Mouse (Mus musculus): Measurements from ENCODE around the gene Wdr81. TPM values are rescaled to one million over a fixed set of nuclear protein-coding genes. Genes with fewer than 3 reads are reported as not detected.

The Wdr81 gene
- polyA plus RNA-seq, 1 experiment from 2014 or later, result 5.7 TPM

GRCm38 (mm10) chr11:75443711-75444110 is 10.8 kb downstream of the Wdr81 start:
- 0 out of 2 replicates have a peak overlapping the region, but pooled peaks have one; percentile 13 for H3K27ac ChIP-seq (replicated peaks)
- no peaks in the 10 kb centered on the region for H3K9me3 ChIP-seq (replicated peaks)
- DNase-seq (ENCODE audit: low spot score), result no peak
- H3K36me3 ChIP-seq, result peaks cover 34% of the 10 kb centered on the region
- H3K27me3 ChIP-seq (ENCODE audit: low read depth, poor library complexity, severe bottlenecking), result no peaks in the 10 kb centered on the region
- WGBS, result 44% methylated on average over 8 of the region's 8 CpGs
- no peak overlapping the region for H3K4me3 ChIP-seq
- peaks cover 13% of the 10 kb centered on the region for H3K4me1 ChIP-seq

DNA sequence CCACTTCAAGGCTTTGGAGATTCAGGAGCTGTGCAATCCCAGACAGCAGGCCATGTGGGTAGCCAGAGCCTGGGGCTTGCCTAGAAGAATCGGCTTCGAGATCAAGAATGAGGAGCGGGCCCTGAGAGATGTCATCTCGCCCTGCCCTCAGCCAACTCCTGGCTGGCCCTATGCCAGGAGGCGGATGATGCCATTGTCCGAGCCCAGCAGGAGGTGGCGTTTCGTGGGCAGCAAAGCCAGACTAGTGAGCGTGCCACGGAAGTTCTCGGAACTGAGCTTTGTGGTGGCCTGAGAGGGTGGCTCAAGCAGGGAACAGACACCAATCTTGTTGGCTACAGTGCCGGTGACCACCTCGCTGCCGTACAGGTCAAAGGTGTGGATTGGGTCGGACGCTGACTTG is 12.9 kb downstream of the Wdr81 start:
- Histone ChIP-seq H3K4me3 (no peak overlapping the region), H3K27me3 (ENCODE audit: low read depth, poor library complexity, severe bottlenecking) (no peaks in the 10 kb centered on the region), H3K36me3 (peaks cover 17% of the 10 kb centered on the region), H3K4me1 (peaks cover 13% of the 10 kb centered on the region), H3K27ac (replicated peaks) (no peak overlapping the region), H3K9me3 (replicated peaks) (no peaks in the 10 kb centered on the region)
- DNase-seq (ENCODE audit: low spot score), result no peak
- WGBS, result 88% methylated on average over 16 of the region's 16 CpGs

- Histone ChIP-seq H3K4me1 (peaks cover 13% of the 10 kb centered on the region), H3K36me3 (peaks cover 17% of the 10 kb centered on the region), H3K27me3 (ENCODE audit: low read depth, poor library complexity, severe bottlenecking) (no peaks in the 10 kb centered on the region), H3K27ac (replicated peaks) (no peak overlapping the region), H3K9me3 (replicated peaks) (no peaks in the 10 kb centered on the region), H3K4me3 (no peak overlapping the region)
- WGBS, result 88% methylated on average over 7 of the region's 7 CpGs
- DNase-seq (ENCODE audit: low spot score), result no peak
These were observed 13.5 kb downstream of the Wdr81 start for GRCm38 (mm10) chr11:75441034-75441433.

DNA sequence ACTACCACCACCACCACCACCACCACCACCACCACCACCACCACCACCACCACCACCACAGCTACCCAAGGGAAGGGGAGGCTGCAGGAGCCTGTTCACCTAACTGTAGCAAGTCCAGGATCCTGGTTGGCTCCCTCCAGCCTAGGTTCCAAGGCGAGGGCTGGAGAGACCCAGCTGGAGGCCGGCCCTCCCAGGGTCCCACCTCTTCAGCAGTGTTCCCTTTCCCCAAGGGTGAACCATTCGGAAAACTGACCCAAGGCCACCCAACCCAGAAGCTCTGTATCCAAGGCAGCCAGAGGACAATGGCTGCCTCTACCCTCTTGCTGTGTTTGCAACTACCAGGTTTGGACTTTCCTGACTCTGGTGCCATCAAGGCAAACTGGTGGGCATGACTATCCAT is 14.6 kb downstream of the Wdr81 start:
- H3K9me3 ChIP-seq (replicated peaks), result no peaks in the 10 kb centered on the region
- peaks cover 12% of the 10 kb centered on the region for H3K36me3 ChIP-seq
- WGBS, result 98% methylated on average over 3 of the region's 3 CpGs

DNA sequence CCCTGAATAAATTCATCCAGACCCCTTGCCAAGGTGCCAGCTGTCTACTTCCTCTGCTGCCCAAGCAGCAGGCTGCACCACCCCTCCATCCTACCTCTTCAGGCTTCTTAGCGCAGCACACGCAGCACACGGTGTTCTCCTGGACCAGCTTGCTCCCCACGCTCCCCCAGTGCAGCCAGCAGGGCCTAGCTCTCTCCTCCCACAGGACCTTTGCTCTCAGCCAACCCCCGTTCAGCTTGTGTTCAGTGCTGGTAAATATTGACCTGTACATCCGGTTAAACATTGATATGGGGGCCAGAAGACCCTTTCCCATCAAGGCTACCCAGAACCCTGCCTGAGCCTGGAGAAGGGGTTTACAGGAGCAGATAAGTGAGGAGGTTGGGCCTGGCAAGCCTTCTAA is 15.2 kb downstream of the Wdr81 start, which contains the start of gene Serpinf2:
Gene Serpinf2, minus strand, starts transcription at position 229 of the 400 bp plus-strand sequence.
- WGBS, result 90% methylated on average over 6 of the region's 6 CpGs
- Histone ChIP-seq H3K27ac (replicated peaks) (no peak within 1 kb of the TSS), H3K4me3 (no peak within 1 kb of the TSS), H3K27me3 (ENCODE audit: low read depth, poor library complexity, severe bottlenecking) (no peaks in the 10 kb centered on the region), H3K9me3 (replicated peaks) (peaks cover 3% of the 10 kb centered on the region), H3K36me3 (peaks cover 12% of the 10 kb centered on the region), H3K4me1 (peaks cover 11% of the 10 kb centered on the region)
- DNase-seq (ENCODE audit: low spot score), result no peak

More for the DNA sequence above, 14.6 kb downstream of the Wdr81 start:
- no peak overlapping the region for H3K4me3 ChIP-seq
- no peak overlapping the region for H3K27ac ChIP-seq (replicated peaks)
- DNase-seq (ENCODE audit: low spot score), result no peak
- H3K27me3 ChIP-seq (ENCODE audit: low read depth, poor library complexity, severe bottlenecking), result no peaks in the 10 kb centered on the region
- peaks cover 13% of the 10 kb centered on the region for H3K4me1 ChIP-seq

DNA sequence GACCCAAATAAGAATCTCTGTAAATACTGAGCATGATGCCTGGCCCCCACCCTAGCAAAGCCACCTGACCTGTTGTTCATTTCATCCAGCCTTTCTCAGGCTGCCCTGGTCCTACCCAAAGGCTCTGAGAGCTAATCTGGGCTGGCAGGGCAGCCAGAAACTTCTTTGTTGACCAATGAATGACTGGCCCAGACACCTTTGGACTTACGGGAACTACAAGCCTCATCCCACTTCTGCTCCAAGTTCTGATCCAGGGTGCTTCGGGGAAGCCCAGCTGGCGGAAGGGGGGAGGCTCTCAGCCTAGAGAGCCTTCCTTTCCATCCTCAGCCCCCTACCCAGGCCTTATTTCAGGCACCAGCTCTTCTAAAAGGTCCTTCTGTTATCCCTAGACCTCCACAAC is 15.7 kb downstream of the Wdr81 start:
- Histone ChIP-seq H3K27me3 (ENCODE audit: low read depth, poor library complexity, severe bottlenecking) (no peaks in the 10 kb centered on the region), H3K4me3 (no peak overlapping the region), H3K27ac (replicated peaks) (no peak overlapping the region), H3K9me3 (replicated peaks) (peaks cover 6% of the 10 kb centered on the region), H3K36me3 (peaks cover 12% of the 10 kb centered on the region), H3K4me1 (peaks cover 5% of the 10 kb centered on the region)
- WGBS, result 90% methylated on average over 3 of the region's 3 CpGs
- no peak for DNase-seq (ENCODE audit: low spot score)

DNA sequence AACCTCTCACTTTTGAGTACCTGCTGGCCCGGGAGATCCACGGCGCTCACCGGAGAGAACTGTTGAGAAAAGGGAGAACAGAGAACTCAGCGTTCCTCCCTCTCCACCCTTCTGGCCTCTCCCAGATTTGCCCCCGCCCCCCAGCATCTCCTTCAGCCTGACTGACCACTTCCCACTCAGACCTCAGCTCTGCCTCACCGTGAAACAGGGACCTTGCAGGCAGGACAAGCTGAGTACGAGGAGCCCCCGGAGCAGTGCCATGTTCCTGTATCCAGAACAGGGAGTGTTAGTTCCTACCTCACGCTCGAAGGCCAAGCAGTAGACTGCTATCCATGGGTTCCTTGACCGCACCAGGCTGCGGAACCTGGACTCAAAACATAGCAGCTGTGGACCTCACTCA is 16.3 kb downstream of the Wdr81 start:
- no peaks in the 10 kb centered on the region for H3K4me1 ChIP-seq
- H3K4me3 ChIP-seq, result no peak overlapping the region
- 87% methylated on average over 13 of the region's 13 CpGs for WGBS
- H3K27ac ChIP-seq (replicated peaks), result no peak overlapping the region
- H3K36me3 ChIP-seq, result peaks cover 12% of the 10 kb centered on the region
- H3K9me3 ChIP-seq (replicated peaks), result peaks cover 6% of the 10 kb centered on the region
- H3K27me3 ChIP-seq (ENCODE audit: low read depth, poor library complexity, severe bottlenecking), result no peaks in the 10 kb centered on the region
- DNase-seq (ENCODE audit: low spot score), result no peak

- H3K27me3 ChIP-seq (ENCODE audit: low read depth, poor library complexity, severe bottlenecking), result no peaks in the 10 kb centered on the region
- H3K9me3 ChIP-seq (replicated peaks), result peaks cover 6% of the 10 kb centered on the region
- no peaks in the 10 kb centered on the region for H3K36me3 ChIP-seq
- no peak for DNase-seq (ENCODE audit: low spot score)
- H3K27ac ChIP-seq (replicated peaks), result no peak overlapping the region
- no peaks in the 10 kb centered on the region for H3K4me1 ChIP-seq
- no peak overlapping the region for H3K4me3 ChIP-seq
- 89% methylated on average over 5 of the region's 5 CpGs for WGBS
These were observed 20.4 kb downstream of the Wdr81 start for GRCm38 (mm10) chr11:75434138-75434537.

GRCm38 (mm10) chr11:75431307-75431706 is 23.2 kb downstream of the Wdr81 start:
- Histone ChIP-seq H3K36me3 (no peaks in the 10 kb centered on the region), H3K4me3 (no peak overlapping the region), H3K4me1 (no peaks in the 10 kb centered on the region), H3K27me3 (ENCODE audit: low read depth, poor library complexity, severe bottlenecking) (no peaks in the 10 kb centered on the region), H3K27ac (replicated peaks) (no peak overlapping the region), H3K9me3 (replicated peaks) (peaks cover 6% of the 10 kb centered on the region)
- DNase-seq (ENCODE audit: low spot score), result no peak
- 89% methylated on average over 11 of the region's 11 CpGs for WGBS

GRCm38 (mm10) chr11:75429019-75429705 is 25.4 kb downstream of the Wdr81 start:
- WGBS, result 85% methylated on average over 9 of the region's 9 CpGs

GRCm38 (mm10) chr11:75424459-75424858 is 30.1 kb downstream of the Wdr81 start:
- Histone ChIP-seq H3K9me3 (replicated peaks) (no peaks in the 10 kb centered on the region), H3K27me3 (ENCODE audit: low read depth, poor library complexity, severe bottlenecking) (no peaks in the 10 kb centered on the region), H3K4me3 (no peak overlapping the region), H3K4me1 (peaks cover 25% of the 10 kb centered on the region), H3K36me3 (no peaks in the 10 kb centered on the region), H3K27ac (replicated peaks) (no peak overlapping the region)
- no peak for DNase-seq (ENCODE audit: low spot score)
- 94% methylated on average over 3 of the region's 3 CpGs for WGBS

More at GRCm38 (mm10) chr11:75429019-75429705, 25.4 kb downstream of the Wdr81 start:
- Histone ChIP-seq H3K27me3 (ENCODE audit: low read depth, poor library complexity, severe bottlenecking) (no peaks in the 10 kb centered on the region), H3K4me3 (no peak overlapping the region), H3K9me3 (replicated peaks) (peaks cover 1% of the 10 kb centered on the region; the same call in 1 of the 2 replicates), H3K4me1 (no peaks in the 10 kb centered on the region), H3K36me3 (no peaks in the 10 kb centered on the region), H3K27ac (replicated peaks) (no peak overlapping the region)
- DNase-seq (ENCODE audit: low spot score), result no peak

DNA sequence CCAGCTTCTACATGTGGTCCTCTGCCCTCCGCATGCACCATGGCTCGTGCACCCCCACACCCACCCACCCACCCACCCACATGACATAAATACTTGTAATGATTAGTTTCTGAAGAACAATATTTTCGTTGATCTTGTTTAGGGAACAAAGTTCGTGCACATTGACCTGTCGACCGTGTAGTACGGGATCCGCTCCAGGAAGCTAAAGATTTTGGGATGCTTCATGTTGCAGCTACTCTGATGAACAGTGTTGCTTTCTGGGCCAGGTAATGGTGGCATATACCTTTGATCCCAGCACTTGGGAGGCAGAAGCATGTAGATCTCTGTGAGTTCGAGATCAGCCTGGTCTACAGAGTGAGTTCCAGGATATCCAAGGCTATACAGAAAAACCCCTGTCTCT is 30.5 kb downstream of the Wdr81 start:
- no peaks in the 10 kb centered on the region for H3K27me3 ChIP-seq (ENCODE audit: low read depth, poor library complexity, severe bottlenecking)
- DNase-seq (ENCODE audit: low spot score), result no peak
- no peak overlapping the region for H3K27ac ChIP-seq (replicated peaks)
- H3K9me3 ChIP-seq (replicated peaks), result no peaks in the 10 kb centered on the region
- 92% methylated on average over 9 of the region's 9 CpGs for WGBS
- H3K4me1 ChIP-seq, result peaks cover 25% of the 10 kb centered on the region
- no peak overlapping the region for H3K4me3 ChIP-seq
- no peaks in the 10 kb centered on the region for H3K36me3 ChIP-seq

- Histone ChIP-seq H3K27ac (replicated peaks) (no peak overlapping the region), H3K4me1 (peaks cover 25% of the 10 kb centered on the region), H3K9me3 (replicated peaks) (no peaks in the 10 kb centered on the region), H3K4me3 (no peak overlapping the region), H3K36me3 (no peaks in the 10 kb centered on the region), H3K27me3 (ENCODE audit: low read depth, poor library complexity, severe bottlenecking) (no peaks in the 10 kb centered on the region)
- DNase-seq (ENCODE audit: low spot score), result no peak
- WGBS, result 95% methylated on average over 3 of the region's 3 CpGs
These were observed 31.4 kb downstream of the Wdr81 start for GRCm38 (mm10) chr11:75423091-75423490.

All from midbrain, embryonic 10.5 days (tissue).